Mouse (Mus musculus) intestine, embryonic 15.5 days (tissue): ENCODE measurements around the gene Ebp. TPM values are rescaled to one million over a fixed set of nuclear protein-coding genes. Genes with fewer than 3 reads are reported as not detected.

Experiments used
- ATAC-seq: fragments of 200-750 bp; cut with Nextera tagmentation; 2 replicates; pipeline ENCODE4 v1.8.0; 2017; ENCODE audit warnings: moderate TSS enrichment, moderate library complexity
- H3K27ac ChIP-seq: fragments of 300-500 bp; sonication (generic); 2 replicates; pipeline ENCODE4 v1.5.1; 2015; ENCODE audit warnings: mild to moderate bottlenecking, inconsistent platforms
- H3K27me3 ChIP-seq: fragments of 300-500 bp; sonication (generic); replicated peaks from 2 replicates; pipeline ENCODE4 v1.6.1; 2015; ENCODE audit warnings: inconsistent platforms
- H3K36me3 ChIP-seq: fragments of 300-500 bp; sonication (generic); 2 replicates; pipeline ENCODE4 v1.6.1; 2015; ENCODE audit warnings: inconsistent platforms
- H3K4me1 ChIP-seq: fragments of 300-500 bp; sonication (generic); replicated peaks from 2 replicates; pipeline ENCODE4 v1.6.1; 2015; ENCODE audit warnings: inconsistent platforms
- H3K4me2 ChIP-seq: fragments of 300-500 bp; sonication (generic); replicated peaks from 2 replicates; pipeline ENCODE4 v1.6.1; 2015; ENCODE audit warnings: mild to moderate bottlenecking, inconsistent platforms
- H3K4me3 ChIP-seq: fragments of 300-500 bp; sonication (generic); replicated peaks from 2 replicates; pipeline ENCODE4 v1.5.1; 2015; ENCODE audit warnings: inconsistent platforms
- H3K9ac ChIP-seq: fragments of 300-500 bp; sonication (generic); 2 replicates; pipeline ENCODE4 v1.6.1; 2015; ENCODE audit warnings: inconsistent platforms
- H3K9me3 ChIP-seq: fragments of 300-500 bp; sonication (generic); 2 replicates; pipeline ENCODE4 v1.6.1; 2016; ENCODE audit warnings: inconsistent platforms
- WGBS: fragments of 180-500 bp; shearing (Covaris S2); methylation state at CpG from one replicate; pipeline ENCODE4 v1.1.7; 2015; 5-methylcytosine and 5-hydroxymethylcytosine counted together
- polyA plus RNA-seq: library from polyadenylated mRNA; unstranded; fragments of >200 nt; fragmentation: Nextera tagmentation; extraction: Ambion mirVana; gene quantifications from 2 replicates; pipeline ENCODE4 v1.2.1, GENCODE M21; 2015

The Ebp gene
- polyA plus RNA-seq, 1 experiment from 2014 or later, result 83.7 TPM

- no peak overlapping the region for H3K9ac ChIP-seq
- no peaks in the 10 kb centered on the region for H3K27me3 ChIP-seq
- H3K9me3 ChIP-seq, result no peaks in the 10 kb centered on the region
- WGBS, result 98% methylated on average over 2 of the region's 2 CpGs
- H3K36me3 ChIP-seq, result no peaks in the 10 kb centered on the region
- H3K27ac ChIP-seq, result no peak overlapping the region
- H3K4me1 ChIP-seq, result no peaks in the 10 kb centered on the region
- H3K4me3 ChIP-seq, result no peak overlapping the region
- no peak overlapping the region for H3K4me2 ChIP-seq
- no peak for ATAC-seq
These were observed 14.4 kb downstream of the Ebp start for GRCm38 (mm10) chrX:8178871-8179270.

GRCm38 (mm10) chrX:8175504-8176385 is 17.6 kb downstream of the Ebp start, which contains the start of gene Tbc1d25:
Gene Tbc1d25 (minus strand): TSS chrX:8176181.
- 0 out of 2 replicates have a peak within 1 kb of the TSS, but pooled peaks have one; percentile 32 for H3K27ac ChIP-seq
- peak; percentile 97 for ATAC-seq
- no peaks in the 10 kb centered on the region for H3K27me3 ChIP-seq
- peak within 1 kb of the TSS; percentile 58 for H3K4me2 ChIP-seq
- H3K4me3 ChIP-seq, result peak within 1 kb of the TSS; percentile 57
- H3K36me3 ChIP-seq, result no peaks in the 10 kb centered on the region
- no peaks in the 10 kb centered on the region for H3K9me3 ChIP-seq
- 14% methylated on average over 56 of the region's 56 CpGs for WGBS
- peak within 1 kb of the TSS; percentile 60 for H3K9ac ChIP-seq
- no peaks in the 10 kb centered on the region for H3K4me1 ChIP-seq

GRCm38 (mm10) chrX:8175169-8175503 is 18.2 kb downstream of the Ebp start:
- Histone ChIP-seq H3K27me3 (no peaks in the 10 kb centered on the region), H3K4me1 (no peaks in the 10 kb centered on the region), H3K9ac (peak overlapping the region; percentile 60), H3K4me2 (peak overlapping the region; percentile 58), H3K27ac (no peak overlapping the region), H3K4me3 (peak overlapping the region; percentile 57), H3K36me3 (no peaks in the 10 kb centered on the region), H3K9me3 (no peaks in the 10 kb centered on the region)
- no peak for ATAC-seq
- 18% methylated on average over 4 of the region's 4 CpGs for WGBS

GRCm38 (mm10) chrX:8167716-8168647 is 25.3 kb downstream of the Ebp start:
- Histone ChIP-seq H3K9me3 (no peaks in the 10 kb centered on the region), H3K27ac (no peak overlapping the region), H3K36me3 (no peaks in the 10 kb centered on the region), H3K4me1 (no peaks in the 10 kb centered on the region), H3K9ac (no peak overlapping the region), H3K27me3 (no peaks in the 10 kb centered on the region), H3K4me2 (no peak overlapping the region), H3K4me3 (no peak overlapping the region)
- WGBS, result 89% methylated on average over 10 of the region's 10 CpGs
- ATAC-seq, result no peak

GRCm38 (mm10) chrX:8164471-8164870 is 28.8 kb downstream of the Ebp start:
- Histone ChIP-seq H3K4me3 (no peak overlapping the region), H3K4me1 (no peaks in the 10 kb centered on the region), H3K36me3 (no peaks in the 10 kb centered on the region), H3K27me3 (no peaks in the 10 kb centered on the region), H3K9me3 (no peaks in the 10 kb centered on the region), H3K27ac (no peak overlapping the region), H3K9ac (no peak overlapping the region), H3K4me2 (no peak overlapping the region)
- no peak for ATAC-seq
- WGBS, result 88% methylated on average over 4 of the region's 4 CpGs

- H3K9me3 ChIP-seq, result no peaks in the 10 kb centered on the region
- no peak overlapping the region for H3K4me2 ChIP-seq
- H3K27me3 ChIP-seq, result no peaks in the 10 kb centered on the region
- ATAC-seq, result no peak
- H3K36me3 ChIP-seq, result no peaks in the 10 kb centered on the region
- no peaks in the 10 kb centered on the region for H3K4me1 ChIP-seq
- no peak overlapping the region for H3K4me3 ChIP-seq
- H3K27ac ChIP-seq, result no peak overlapping the region
- no peak overlapping the region for H3K9ac ChIP-seq
- WGBS, result 73% methylated on average over 5 of the region's 5 CpGs
These were observed 30.2 kb downstream of the Ebp start for GRCm38 (mm10) chrX:8163076-8163475.

- Histone ChIP-seq H3K4me2 (peak within 1 kb of the TSS; percentile 72), H3K4me3 (peak within 1 kb of the TSS; percentile 55), H3K9ac (peak within 1 kb of the TSS; percentile 66), H3K9me3 (no peaks in the 10 kb centered on the region), H3K36me3 (no peaks in the 10 kb centered on the region), H3K27ac (peak within 1 kb of the TSS; percentile 95), H3K4me1 (no peaks in the 10 kb centered on the region), H3K27me3 (no peaks in the 10 kb centered on the region)
- 24% methylated on average over 65 of the region's 65 CpGs for WGBS
- ATAC-seq, result peak; percentile 97
These were observed 47.9 kb downstream of the Ebp start, which contains the start of gene Rbm3 for GRCm38 (mm10) chrX:8145153-8145991. Gene Rbm3 (minus strand): TSS chrX:8145880.

- Histone ChIP-seq H3K27ac (no peak overlapping the region), H3K27me3 (no peaks in the 10 kb centered on the region), H3K9me3 (no peaks in the 10 kb centered on the region), H3K4me2 (peak overlapping the region; percentile 72), H3K4me1 (no peaks in the 10 kb centered on the region), H3K9ac (peak overlapping the region; percentile 39; the same call in 1 of the 2 replicates), H3K4me3 (peak overlapping the region; percentile 55), H3K36me3 (no peaks in the 10 kb centered on the region)
- no peak for ATAC-seq
- WGBS, result 74% methylated on average over 7 of the region's 7 CpGs
These were observed 49.6 kb downstream of the Ebp start for GRCm38 (mm10) chrX:8143750-8144149.

- whole genome bisulfite sequencing, result 84% methylated on average over 7 of the region's 7 CpGs
- no peak overlapping the region for H3K9ac ChIP-seq
- ATAC-seq, result no peak
- no peaks in the 10 kb centered on the region for H3K27me3 ChIP-seq
- no peak overlapping the region for H3K27ac ChIP-seq
- H3K4me3 ChIP-seq, result no peak overlapping the region
- no peak overlapping the region for H3K4me2 ChIP-seq
- no peaks in the 10 kb centered on the region for H3K36me3 ChIP-seq
- H3K4me1 ChIP-seq, result no peaks in the 10 kb centered on the region
- H3K9me3 ChIP-seq, result no peaks in the 10 kb centered on the region
These were observed 50.4 kb downstream of the Ebp start for GRCm38 (mm10) chrX:8142948-8143347.

GRCm38 (mm10) chrX:8141058-8141457 is 52.3 kb downstream of the Ebp start:
- no peak overlapping the region for H3K4me2 ChIP-seq
- H3K27me3 ChIP-seq, result no peaks in the 10 kb centered on the region
- no peaks in the 10 kb centered on the region for H3K36me3 ChIP-seq
- no peak overlapping the region for H3K9ac ChIP-seq
- ATAC-seq, result no peak
- WGBS, result 60% methylated on average over 3 of the region's 3 CpGs
- no peak overlapping the region for H3K4me3 ChIP-seq
- no peak overlapping the region for H3K27ac ChIP-seq
- no peaks in the 10 kb centered on the region for H3K4me1 ChIP-seq
- no peaks in the 10 kb centered on the region for H3K9me3 ChIP-seq

GRCm38 (mm10) chrX:8140446-8140845 is 52.9 kb downstream of the Ebp start:
- no peak overlapping the region for H3K4me2 ChIP-seq
- no peaks in the 10 kb centered on the region for H3K9me3 ChIP-seq
- ATAC-seq, result no peak
- no peaks in the 10 kb centered on the region for H3K27me3 ChIP-seq
- no peaks in the 10 kb centered on the region for H3K4me1 ChIP-seq
- H3K36me3 ChIP-seq, result no peaks in the 10 kb centered on the region
- H3K4me3 ChIP-seq, result no peak overlapping the region
- no peak overlapping the region for H3K27ac ChIP-seq
- WGBS, result 93% methylated on average over 2 of the region's 2 CpGs
- no peak overlapping the region for H3K9ac ChIP-seq
